ENCODE assay signal across 8 mouse cellular contexts in genomic region chr7:38182596-38182961, GRCm38 (mm10). TPM values are rescaled to one million over a fixed set of nuclear protein-coding genes. Genes with fewer than 3 reads are reported as not detected.
DNase-seq lines count a peak whose midpoint lies in the region; ATAC-seq and TF ChIP-seq lines count a peak whose summit lies in the region.

No protein-coding gene starts in this region.

- peaks cover 34% of the 10 kb centered on the region; the same call in 1 of the 2 replicates for H3K79me2 ChIP-seq in macrophage (ENCODE audit: inconsistent target)

- in situ Hi-C loops in Patski (cut with MboI; ENCODE audit: low pct_unique_long_range_greater_than_20kb): no loop called here

- DNase-seq in Patski (ENCODE audit: low read depth, low spot score): no peak
- peak; percentile 93 to 94 for DNase-seq in cerebellum, postnatal 14 days
- peak; percentile 57 to 76 for DNase-seq in frontal cortex, postnatal 25 days (ENCODE audit: low spot score in 2 of 2)
- DNase-seq in hindbrain, embryonic 14.5 days (ENCODE audit: low spot score): peak; percentile 79
- DNase-seq in layer of hippocampus, postnatal 36 days: peak; percentile 74 to 81
- peak; percentile 71 for DNase-seq in right cerebral cortex, adult 18-20 months
- peak; percentile 83 for DNase-seq in urinary bladder, adult 2 months (ENCODE audit: low spot score)

- H3K4me3 ChIP-seq in hindbrain, embryonic 14.5 days (replicated peaks; ENCODE audit: low read length): peak overlapping the region; percentile 64; the same call in 1 of the 2 replicates
- H3K4me3 ChIP-seq in macrophage (ENCODE audit: inconsistent target): peak overlapping the region; percentile 61; the same call in 1 of the 2 replicates

- WGBS in hindbrain, embryonic 14.5 days: under 1% methylated on average over 11 of the region's 11 CpGs
- WGBS in macrophage (ENCODE audit: missing documents): under 1% methylated on average over 11 of the region's 11 CpGs

- peak overlapping the region; percentile 98 for H3K4me2 ChIP-seq in hindbrain, embryonic 14.5 days (replicated peaks)

- CTCF ChIA-PET in Patski (lab: Charles Lee): interaction anchor here (0.7 to 4.3 kb wide), 20 partner anchors 8 to 89 kb away, joined by 3 to 76 read pairs (median 6); partner anchors contain the start of gene Pop4

- POLR2A ChIA-PET in Patski (lab: Charles Lee): interaction anchor here (1.1 to 1.7 kb wide), 3 partner anchors 18 to 88 kb away, joined by 3 to 7 read pairs (median 4); partner anchors contain the start of gene Pop4

- no peak overlapping the region for H3K9ac ChIP-seq in hindbrain, embryonic 14.5 days

- no peaks in the 10 kb centered on the region for H3K9me3 ChIP-seq in hindbrain, embryonic 14.5 days (ENCODE audit: control insufficient read depth, low read length)

- ATAC-seq in Patski: peak; percentile 70
- ATAC-seq in hindbrain, embryonic 14.5 days (ENCODE audit: low FRiP score): no peak

- H3K27me3 ChIP-seq in Patski: no peaks in the 10 kb centered on the region
- H3K27me3 ChIP-seq in hindbrain, embryonic 14.5 days (ENCODE audit: control insufficient read depth, insufficient read depth, low read length): no peaks in the 10 kb centered on the region

- H3K36me3 ChIP-seq in hindbrain, embryonic 14.5 days (replicated peaks; ENCODE audit: control insufficient read depth, insufficient read depth): no peaks in the 10 kb centered on the region
- H3K36me3 ChIP-seq in macrophage (ENCODE audit: inconsistent target): no peaks in the 10 kb centered on the region

- H3K27ac ChIP-seq in hindbrain, embryonic 14.5 days: no peak overlapping the region
- H3K27ac ChIP-seq in macrophage: peak overlapping the region; percentile 63

- peak; percentile 97 for TF ChIP-seq CTCF in Patski (IDR thresholded peaks at IDR 0.05)

- H3K4me1 ChIP-seq in hindbrain, embryonic 14.5 days (replicated peaks; ENCODE audit: control insufficient read depth, insufficient read depth, low read length): peaks cover 11% of the 10 kb centered on the region

RNA-seq across cellular contexts. Expression of gene 1600014C10Rik, which starts 0.4 kb away (rescaled TPM):
- polyA plus RNA-seq in Patski (2021): 25.0 TPM
- 29.2 and 33.9 TPM in 2 replicates for polyA plus RNA-seq in hindbrain, embryonic 14.5 days (2014; fragmentation: Nextera tagmentation; extraction: Ambion mirVana)
- 10 to 100 TPM; 25.7 to 26.3 TPM for total RNA-seq in layer of hippocampus, postnatal 36 days (2021)
- total RNA-seq in macrophage (2018; cell fraction: chromatin; rRNA removed): 10 to 100 TPM in 20 of 26 experiments, 1 to 10 TPM in 6; 3.8 to 83.0 (median 27.6) TPM
- total RNA-seq in macrophage (2018; cell fraction: cytosol; rRNA removed): 100 to 1,000 TPM in 7 of 26 experiments, 10 to 100 TPM in 19; 12.3 to 145 (median 38.9) TPM
- total RNA-seq in macrophage (2018; cell fraction: nucleus; rRNA removed): 100 to 1,000 TPM in 4 of 26 experiments, 10 to 100 TPM in 16, 1 to 10 TPM in 6; 5.3 to 166 (median 41.8) TPM
- polyA plus RNA-seq in macrophage (2018): 15.1 to 37.7 TPM (median 17.5 TPM) in 3 replicates
- polyA plus RNA-seq in urinary bladder, adult 2 months (2012; rRNA removed): 52.4 and 56.0 TPM in 2 replicates

RNA-seq across cellular contexts. Expression of gene Plekhf1, which starts 45.2 kb away (rescaled TPM):
- polyA plus RNA-seq in Patski (2021) (18.4 TPM), macrophage (2018) (0.14 to 0.42 TPM (median 0.19 TPM) in 3 replicates)
- 0.66 and 0.90 TPM in 2 replicates for polyA plus RNA-seq in hindbrain, embryonic 14.5 days (2014; fragmentation: Nextera tagmentation; extraction: Ambion mirVana)
- 1 to 10 TPM; 2.4 to 4.3 TPM for total RNA-seq in layer of hippocampus, postnatal 36 days (2021)
- total RNA-seq in macrophage (2018; cell fraction: chromatin; rRNA removed): 10 to 100 TPM in 1 of 26 experiments, 1 to 10 TPM in 5, under 1 TPM in 13, not detected in 7; 0.13 to 10.0 (median 0.37) TPM
- 1 to 10 TPM in 1 of 26 experiments, under 1 TPM in 25; 0.03 to 3.5 (median 0.13) TPM for total RNA-seq in macrophage (2018; cell fraction: cytosol; rRNA removed)
- total RNA-seq in macrophage (2018; cell fraction: nucleus; rRNA removed): 1 to 10 TPM in 3 of 26 experiments, under 1 TPM in 13, not detected in 10; 0.06 to 7.4 (median 0.21) TPM
- polyA plus RNA-seq in urinary bladder, adult 2 months (2012; rRNA removed): 11.0 and 14.1 TPM in 2 replicates
